Mouse (Mus musculus) frontal cortex, adult 2 months (tissue): ENCODE measurements at regions not wholly inside any gene's neighbourhood (a gene's known extent, or its start where the extent isn't known, plus 50 kb on each side); places are given as distances from the start of the nearest gene placed in this dataset.

Experiments used
- DNase-seq, 2 experiments: peaks; one replicate each; pipeline ENCODE4 v3.0.0; 2022; ENCODE audit warnings: low spot score in 1 of 2; ENCODE audit errors: extremely low spot score in 1 of 2

DNA sequence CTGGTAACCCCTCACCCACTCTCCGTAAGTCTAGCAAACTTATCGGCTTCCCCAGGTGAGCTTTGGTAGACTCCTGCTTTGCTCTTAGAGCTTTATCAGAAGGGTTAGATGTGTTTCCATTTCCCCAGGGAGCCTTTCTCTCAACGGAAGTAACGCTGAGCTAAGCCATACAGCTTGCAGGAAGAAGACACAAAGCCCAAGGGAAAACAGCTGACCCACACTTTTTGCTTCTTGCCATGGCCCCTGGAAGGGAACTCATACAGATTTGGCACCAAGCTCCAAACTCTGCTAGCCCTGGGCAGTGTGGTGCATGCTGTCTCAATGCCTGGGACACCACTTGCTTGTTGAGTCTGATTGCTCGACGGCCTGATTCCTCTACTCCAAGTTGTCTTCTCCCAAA is 242.6 kb downstream of the Sipa1l2 start:
- no peak for DNase-seq

DNA sequence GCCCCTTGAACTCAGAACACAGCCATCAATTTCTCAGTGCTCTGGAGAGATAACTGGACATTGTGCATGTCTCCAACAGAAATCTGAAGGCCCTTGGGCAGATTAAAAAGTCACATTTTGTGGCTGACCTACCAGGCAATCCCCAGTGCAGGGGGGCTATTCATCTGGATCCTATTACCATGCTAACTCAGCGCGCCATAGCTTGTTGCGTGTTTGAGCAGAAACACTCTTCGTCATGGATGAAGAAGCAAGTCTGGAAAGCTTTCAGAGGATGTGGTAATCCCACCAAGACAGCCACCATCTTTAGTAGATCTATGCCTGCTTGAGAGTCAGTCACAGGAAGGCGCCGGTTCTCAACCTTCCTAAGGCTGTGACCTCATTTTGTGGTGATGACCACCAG is 243.9 kb downstream of the Sipa1l2 start:
- no peak for DNase-seq

DNA sequence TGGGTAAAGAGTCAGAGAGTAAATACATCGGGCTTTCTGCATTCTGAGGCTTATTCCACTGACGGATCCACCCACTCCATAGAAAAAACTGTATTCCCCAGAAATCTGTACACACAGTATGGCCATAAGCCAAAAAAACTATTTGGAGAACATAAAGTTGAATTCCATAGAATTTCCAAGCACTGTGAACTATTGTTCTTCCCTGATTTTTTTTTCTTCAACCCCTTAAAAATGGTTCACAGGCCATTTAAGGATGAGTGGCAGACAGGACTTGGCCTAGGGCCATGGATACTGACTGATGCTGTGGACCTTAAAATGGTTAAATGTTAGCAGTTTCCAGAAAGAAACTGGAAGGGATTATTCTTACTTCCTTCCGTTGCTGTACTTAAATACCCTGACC is 247.0 kb downstream of the Sipa1l2 start:
- no peak for DNase-seq

DNA sequence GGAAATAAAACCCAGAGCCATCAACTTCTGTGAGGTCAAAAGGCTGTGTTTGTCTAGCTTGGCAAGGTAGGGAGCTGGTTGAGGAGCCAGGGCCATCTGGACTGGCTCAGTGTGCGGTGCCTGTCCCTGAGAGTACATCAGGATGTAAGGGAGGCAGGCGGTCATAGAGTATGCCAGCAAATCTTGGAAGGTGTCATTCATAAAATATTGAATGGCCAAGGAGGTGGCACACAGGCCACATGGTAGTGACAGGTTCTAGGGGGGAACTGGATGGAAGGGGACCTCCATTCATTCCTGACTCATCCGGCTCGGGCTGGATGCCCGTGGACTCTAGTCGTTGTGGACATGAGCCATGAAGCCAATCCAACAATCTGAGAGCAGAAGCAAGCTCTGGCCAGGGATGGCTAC is 252.0 kb downstream of the Sipa1l2 start:
- no peak for DNase-seq

- no peak for DNase-seq
These were observed 253.9 kb downstream of the Sipa1l2 start for GRCm38 (mm10) chr8:125315736-125316135.

DNA sequence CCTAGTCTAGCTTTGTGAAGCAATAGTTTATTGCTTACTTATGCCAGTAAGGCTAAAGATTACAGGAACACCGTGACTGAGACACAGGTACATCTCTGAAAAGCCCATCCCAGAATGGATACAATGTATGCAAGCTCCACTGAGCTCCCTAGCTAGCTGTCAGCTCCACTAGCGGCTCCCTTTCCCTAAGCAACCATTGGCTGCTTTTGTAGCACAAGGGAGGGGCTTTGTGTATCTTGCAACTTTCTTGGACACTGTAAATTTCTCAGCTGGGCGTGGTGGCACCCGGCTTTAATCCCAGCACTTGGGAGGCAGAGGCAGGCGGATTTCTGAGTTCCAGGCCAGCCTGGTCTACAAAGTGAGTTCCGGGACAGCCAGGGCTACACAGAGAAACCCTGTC is 254.6 kb downstream of the Sipa1l2 start:
- no peak for DNase-seq

DNA sequence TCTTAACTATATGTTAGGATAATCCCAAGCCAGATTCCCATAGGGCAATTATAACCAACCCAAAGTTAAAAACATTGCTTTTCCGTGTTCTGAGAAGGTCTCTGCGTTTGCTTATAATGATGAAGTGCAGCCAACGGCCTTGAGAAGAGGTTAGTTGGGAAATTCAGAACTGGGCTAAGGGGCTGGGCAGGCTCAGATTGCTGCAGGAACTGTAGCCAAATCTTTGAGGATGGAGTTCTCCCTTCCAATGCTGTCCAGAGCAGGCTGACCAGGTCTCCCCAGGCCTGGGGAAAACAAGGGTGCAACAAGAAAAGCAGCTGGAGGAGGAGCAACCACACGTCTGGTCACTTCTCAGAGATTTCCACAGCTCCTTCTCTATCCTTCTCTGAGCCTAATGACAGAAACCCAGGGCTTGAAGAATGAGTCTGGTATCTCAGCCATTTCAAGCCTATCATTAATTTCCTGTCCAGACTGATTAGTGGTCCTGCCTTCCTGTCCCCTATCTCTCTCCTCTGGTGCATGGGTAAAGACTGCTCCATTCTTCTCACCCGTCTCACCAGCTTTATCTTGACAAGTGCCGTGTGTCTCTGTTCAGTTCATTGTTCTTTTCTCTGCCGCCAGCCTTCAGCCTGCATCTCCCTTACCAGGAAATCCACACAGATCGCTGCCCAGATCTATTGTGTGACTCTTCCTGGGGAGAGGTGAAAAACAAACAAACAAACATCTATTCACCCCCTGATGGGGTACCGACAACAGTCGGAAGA is 255.2 kb downstream of the Sipa1l2 start:
- DNase-seq, result no peak

GRCm38 (mm10) chr8:125311228-125312053 is 257.4 kb downstream of the Disc1 start:
- DNase-seq, result no peak
